Mouse (Mus musculus) fibroblast of lung, adult 2 months (primary cell): ENCODE results near the gene Dctn1.
"Not testable (repeated sequence)": the region's sequence is repeated elsewhere in the genome, so short reads cannot be mapped to it uniquely, and the experiment has no call there.

ENCODE experiments used
- DNase-seq: peaks from one replicate; pipeline ENCODE4 v3.0.0-alpha.2; 2011; ENCODE audit warnings: low read depth

The Dctn1 gene

DNA sequence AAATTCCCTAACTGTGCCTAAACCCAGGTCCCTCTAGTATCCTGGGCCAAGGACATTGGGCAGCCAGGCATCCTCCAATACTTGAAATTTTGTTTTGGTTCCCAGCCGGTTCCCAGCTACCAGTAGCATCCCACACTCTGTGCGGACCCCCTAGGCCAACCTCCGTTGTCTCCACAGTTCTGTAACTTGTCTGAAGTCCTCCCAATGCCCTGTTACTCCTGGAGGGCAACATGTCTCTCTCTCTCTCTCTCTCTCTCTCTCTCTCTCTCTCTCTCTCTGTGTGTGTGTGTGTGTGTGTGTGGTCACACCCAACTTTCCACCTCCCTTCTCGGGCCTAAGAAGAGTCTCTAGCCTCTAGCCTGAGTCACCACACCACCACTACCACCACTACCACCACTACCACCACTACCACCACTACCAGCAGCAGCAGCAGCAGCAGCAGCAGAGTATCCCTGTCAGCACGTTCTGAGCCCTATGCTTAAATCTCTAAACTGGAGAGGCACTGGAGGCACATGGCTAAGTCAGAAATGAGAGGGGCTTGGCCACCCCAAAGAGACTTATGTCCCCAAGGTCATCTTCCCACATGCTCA is 29.3 kb upstream of the Dctn1 start:
- peak; percentile 41 for DNase-seq

DNA sequence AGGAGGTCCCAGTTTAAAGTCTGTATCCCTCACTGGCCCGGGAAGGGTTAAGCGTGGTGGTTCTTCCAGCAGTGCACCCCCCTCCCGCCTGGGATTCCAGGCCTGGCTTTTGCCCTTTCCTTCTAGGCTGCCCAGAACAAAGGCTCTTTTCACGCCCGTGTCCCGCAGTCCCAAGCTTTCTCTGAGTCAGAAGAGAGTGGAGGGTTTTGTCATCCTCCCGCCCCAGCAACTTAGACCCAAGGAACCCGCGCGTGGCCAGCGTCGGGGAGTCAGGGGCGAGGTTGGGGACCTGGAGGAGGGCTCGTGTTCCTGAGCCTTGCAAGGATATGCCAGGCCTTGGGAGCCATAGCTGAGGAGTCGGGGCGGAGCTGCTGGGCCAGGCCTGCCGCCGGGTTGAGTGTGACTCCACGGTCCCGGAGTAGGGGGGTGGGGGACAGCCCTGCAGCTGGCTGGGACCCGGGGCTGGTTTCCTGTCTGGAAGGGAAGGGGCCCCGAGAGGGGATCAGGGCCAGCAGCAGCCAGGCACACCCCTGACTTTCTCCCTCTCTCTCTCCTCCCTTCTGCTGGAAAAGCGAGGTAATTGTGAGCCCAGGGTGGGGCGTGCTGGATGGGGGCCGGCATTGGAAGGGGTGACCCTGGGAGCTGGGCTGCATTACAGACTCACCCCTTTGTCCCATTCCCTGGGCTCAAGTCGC is 28.7 kb upstream of the Dctn1 start:
- peak; percentile 71 for DNase-seq

DNA sequence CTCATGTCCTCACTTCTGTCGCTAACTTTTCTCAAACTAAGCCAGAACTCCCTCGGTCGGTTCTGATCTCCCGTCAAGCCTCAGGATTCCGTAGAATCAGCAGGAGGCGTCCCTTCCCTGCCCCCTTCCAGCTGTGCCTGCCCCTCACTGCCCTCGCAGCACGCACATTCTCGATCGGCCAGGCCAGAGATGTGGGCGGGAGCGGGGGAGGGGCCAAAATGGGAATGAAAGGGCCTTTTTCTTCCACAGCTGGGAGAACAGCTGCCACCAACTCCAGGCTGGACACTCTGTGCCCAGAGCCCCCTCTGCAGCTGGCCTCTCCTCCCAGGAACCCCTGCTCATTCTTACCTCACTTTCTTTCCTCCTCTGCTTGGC is 28.2 kb upstream of the Dctn1 start:
- peak; percentile 88 for DNase-seq

DNA sequence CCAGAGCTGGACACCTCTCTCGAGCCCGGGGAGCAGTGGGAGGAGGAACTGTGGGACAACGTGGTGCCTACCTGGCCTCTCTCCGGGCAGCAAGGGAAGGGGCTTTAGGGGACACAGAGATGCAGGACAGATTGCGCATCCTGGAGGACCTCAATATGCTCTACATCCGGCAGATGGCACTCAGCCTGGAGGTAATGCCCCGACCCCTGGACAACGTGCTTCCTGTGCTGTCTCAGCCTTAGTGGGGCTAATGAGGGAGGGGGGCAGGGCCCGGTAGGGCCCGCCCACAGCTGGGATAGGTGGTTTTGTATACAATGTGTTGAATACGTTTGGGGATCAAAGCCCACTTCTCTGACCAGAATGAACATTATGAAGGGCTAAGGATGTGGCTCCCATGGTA is 27.7 kb upstream of the Dctn1 start:
- DNase-seq, result no peak

DNA sequence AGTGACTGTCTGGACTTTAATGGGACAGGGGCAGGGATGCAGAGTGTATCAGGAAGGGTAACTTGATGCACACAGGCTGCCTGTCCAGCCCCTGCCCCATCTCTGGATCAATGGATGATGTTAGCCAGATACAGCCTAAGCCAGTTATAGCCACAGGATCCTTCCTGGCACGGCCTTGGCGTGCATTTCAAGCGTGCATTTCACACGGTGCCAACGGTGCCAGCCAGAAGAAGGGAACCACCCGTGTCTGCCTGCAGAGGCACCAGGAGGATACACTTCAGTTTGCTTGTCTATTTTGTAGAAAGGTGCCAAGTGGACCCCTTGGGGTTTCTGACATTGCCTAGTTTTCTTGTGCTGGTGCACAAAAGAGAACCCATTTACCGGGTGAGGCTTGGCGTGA is 25.7 kb upstream of the Dctn1 start:
- DNase-seq, result no peak

DNA sequence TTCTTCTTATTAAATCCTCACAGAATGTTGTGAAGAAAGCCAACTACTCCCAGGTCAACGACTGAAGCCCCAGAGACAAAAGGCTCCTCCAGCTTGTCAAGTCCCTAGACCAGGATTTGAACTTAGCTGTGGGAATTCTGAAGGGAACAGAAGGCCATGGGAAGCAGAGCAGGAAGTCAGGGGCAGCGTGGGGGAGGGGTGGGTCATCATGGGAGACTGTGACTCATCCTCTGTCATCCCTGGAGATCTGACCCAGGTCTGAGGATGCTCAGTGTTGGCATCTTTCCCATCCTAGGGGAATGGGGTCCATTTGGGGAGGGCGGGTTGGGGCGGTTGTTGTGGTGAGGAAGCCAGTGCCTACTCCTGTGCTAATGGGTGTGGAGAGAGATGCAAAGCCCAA is 24.1 kb upstream of the Dctn1 start:
- DNase-seq, result no peak

DNA sequence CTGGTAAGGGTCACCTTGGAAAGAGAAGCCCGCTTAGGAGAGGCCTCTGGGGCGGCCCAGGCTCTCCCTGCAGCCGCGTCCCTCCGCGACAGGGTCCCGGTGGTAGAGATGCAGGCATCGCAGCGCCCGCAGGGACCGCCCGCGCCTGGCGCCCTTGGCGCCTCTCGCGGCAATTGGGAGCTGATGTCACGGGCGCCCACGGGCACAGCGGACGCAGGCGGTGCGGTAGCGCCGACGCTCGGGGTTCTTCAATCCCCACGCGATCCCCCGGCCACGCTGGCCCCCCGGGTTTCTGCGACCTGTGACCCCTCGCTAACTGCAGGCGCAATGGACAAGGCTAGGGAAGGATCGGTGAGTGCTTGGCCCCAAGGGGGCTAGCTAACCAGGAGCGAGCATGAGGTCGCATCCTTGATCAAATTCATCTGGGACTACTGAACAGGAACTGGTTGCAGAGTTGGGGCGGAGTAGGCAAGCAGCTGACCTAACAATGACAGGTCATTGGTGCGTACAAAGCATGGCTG is 23.4 kb upstream of the Dctn1 start:
- no peak for DNase-seq

DNA sequence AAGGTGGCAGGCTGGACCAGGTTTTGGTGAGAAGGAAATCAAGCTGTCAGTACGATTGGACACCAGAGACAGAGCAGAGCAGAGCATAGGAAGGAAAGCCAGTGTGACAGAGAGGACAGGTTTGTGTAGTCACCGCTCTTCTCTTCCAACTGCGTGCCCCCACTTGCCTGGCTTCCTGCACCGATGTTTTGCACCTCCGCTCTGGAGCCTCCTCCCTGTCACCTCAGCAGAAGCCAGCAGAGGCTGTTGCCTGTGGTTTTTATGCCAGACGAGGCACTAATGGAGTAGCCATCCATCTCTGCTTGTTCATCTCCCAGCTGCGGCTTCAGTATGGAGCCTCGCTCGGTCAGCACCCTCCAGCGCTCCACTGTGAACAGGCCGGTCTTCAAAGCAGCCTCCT is 22.8 kb upstream of the Dctn1 start:
- no peak for DNase-seq

DNA sequence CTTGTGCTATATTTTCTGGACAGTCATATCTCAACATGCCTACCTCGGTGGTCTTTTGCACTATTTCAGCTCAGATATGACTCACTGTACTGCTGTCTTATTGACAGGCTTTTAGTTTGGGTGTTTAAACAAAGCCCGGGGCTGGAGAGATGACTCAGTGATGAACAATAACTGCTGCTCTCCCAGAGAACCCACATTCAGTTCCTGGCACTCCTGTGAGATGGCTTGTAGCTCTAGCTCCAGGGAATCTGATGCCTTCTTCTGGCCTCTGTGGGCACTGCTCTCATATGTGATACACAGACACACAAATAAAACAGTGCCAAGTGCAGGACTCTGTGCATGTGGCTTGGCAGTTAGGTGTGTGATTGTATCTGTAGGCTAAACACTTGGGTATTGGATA is 20.5 kb upstream of the Dctn1 start:
- no peak for DNase-seq

DNA sequence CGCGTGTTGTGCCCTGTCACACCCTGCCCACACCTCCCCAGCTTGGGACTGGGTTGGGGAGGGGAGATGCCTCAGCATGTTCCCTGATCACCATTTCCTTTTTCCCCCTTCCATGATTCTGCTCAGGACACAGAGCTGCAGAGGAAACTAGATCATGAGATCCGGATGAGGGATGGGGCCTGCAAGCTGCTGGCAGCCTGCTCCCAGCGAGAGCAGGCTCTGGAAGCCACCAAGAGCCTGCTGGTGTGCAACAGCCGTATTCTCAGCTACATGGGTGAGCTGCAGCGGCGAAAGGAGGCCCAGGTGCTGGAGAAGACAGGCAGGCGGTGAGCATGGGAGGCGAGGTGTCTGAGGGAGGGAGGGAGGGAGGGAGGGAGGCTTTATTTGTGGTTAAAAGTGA is 19.9 kb upstream of the Dctn1 start:
- DNase-seq, result no peak

DNA sequence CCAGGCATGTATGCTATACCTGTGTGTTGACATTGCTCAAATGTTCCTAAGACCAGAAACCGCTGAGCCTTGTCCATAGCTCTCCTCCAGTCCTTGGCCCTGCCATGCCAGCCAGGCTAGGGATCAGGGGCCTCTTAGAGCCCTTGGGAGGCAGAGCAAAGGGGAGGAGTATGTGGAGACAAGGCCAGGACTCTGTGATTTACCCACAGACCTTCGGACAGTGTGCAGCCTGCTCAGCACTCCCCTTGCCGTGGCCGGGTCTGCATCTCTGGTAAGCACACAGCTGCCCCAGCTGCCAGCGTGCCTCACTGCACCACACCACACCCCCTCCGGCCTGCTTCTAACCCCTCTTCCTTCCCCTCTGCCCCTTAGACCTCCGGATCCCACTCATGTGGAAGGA is 18.4 kb upstream of the Dctn1 start:
- DNase-seq, result no peak

DNA sequence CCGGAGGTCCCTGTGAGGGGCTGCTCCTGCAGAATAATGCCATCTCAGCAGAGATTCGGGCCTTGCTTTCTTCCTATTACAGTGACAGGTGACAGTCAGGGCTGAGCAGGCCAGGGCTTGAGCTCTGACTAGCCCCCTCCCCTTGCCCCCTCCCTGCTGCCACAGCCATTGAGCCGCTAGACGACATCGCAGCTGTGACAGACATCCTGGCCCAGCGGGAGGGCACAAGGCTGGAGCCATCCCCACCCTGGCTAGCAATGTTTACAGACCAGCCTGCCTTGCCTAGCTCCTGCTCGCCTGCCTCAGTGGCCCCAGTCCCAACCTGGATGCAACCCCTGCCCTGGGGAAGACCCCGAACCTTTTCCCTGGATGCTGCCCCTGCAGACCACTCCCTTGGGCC is 14.0 kb upstream of the Dctn1 start:
- no peak for DNase-seq

DNA sequence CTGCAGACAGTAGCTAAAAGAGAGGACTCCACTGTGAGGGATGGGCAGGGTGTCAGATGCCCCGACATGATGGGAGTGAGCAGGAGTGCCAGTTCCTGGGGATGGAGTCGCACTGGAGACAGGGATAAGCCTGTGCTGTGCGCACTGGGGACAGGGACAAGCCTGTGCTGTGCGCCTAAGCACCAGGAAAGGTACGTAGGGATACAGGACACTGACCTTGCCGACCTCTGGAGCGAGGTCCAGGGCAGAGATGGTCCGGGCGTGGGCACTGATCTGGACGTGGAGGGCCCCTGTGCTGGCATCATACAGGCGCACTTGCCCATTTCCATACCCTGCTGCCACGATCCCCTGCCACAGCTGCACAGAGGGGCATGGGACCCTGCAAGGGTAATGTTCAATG is 12.7 kb upstream of the Dctn1 start:
- no peak for DNase-seq

DNA sequence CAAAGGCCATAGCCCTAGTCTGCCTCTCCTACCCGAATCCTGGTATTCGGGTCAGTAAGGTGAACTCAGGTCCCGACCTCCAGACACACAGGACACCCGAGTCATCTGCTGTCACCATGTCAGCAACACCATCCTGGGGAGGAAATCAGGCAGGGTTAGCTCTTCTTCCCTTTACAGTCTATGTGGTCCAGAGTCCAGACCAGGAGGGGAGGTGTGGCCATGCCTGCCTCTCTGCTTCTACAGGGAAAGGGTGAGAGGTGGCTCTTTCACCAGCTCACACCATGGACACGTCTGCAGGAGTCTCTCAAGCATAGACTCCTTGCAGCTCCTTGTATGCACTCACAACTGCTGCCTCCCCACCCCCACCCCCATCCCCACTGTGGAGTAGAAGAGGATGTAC is 12.2 kb upstream of the Dctn1 start:
- DNase-seq, result no peak

DNA sequence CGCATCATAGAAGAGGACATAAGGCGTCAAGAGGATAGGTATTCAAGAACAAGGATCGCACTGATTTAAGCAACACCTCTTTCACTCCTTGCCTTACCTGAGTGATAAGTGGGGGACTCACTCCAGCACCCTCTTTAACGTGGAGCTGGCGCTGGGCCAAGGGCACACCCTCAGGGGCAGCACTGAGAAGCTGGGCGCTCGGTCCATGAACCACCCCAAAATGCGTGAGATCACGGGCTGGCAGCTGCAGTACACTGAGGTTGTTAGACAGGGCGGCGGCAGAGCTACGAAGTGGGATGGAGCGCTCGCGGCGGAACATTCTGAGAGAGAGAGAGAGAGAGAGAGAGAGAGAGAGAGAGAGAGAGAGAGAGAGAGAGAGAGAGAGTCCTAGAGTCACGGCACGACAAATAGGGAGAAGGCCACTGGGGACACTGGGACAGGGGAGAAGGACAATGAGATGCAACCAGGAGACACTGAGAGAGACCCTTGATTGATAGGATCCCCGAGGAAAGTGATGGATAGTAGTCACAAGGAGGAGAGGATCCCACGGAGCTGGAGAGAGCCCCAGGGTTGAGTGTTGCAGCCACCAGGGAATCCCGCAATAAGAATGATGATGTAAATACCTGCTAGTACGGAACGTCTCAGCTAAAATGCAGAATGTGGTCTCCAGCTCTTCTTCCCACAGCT is 10.0 kb upstream of the Dctn1 start:
- no peak for DNase-seq

DNA sequence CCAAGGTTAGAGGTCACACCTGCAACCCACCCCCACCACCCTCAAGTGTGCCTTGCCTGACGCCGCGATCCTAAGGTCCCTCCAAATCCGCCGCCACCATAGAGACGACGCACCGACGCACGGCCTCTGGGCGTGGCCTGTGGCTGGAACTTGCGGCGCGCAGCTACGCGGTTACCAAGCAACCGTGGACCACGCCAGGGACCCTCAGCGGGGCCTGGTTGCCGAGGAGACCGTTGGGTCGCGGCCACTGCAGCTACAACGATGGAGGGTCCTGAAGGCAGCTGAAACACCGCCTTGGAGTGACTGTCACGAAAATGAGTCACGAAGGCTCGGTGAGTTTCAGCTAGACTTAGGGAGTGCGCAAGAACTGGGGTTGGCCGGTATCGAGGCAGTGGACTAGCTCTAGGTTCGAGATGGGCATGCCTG is 9.4 kb upstream of the Dctn1 start, which contains the start of the genes Wdr54 and 1700003E16Rik:
Gene Wdr54 (minus strand): TSS at position 139 of the 426 bp plus-strand sequence.
Gene 1700003E16Rik (plus strand): TSS at position 146 of the 426 bp plus-strand sequence.
- DNase-seq, result no peak

DNA sequence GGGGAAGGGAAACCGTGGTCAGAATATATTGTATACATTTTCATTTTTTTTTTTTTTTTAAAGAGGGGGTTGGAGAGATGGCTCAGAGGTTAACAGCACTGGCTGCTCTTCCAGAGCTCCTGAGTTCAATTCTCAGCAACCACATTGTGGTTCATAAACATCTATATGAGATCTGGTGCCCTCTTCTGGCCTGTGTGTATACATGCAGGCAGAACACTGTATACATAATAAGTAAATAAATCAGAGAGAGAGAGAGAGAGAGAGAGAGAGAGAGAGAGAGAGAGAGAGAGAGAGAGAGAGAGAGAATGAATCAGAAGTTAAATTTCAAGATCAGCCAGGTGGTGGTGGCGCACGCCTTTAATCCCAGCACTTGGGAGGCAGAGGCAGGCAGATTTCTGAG is 6.3 kb upstream of the Dctn1 start:
- not testable (repeated sequence) for DNase-seq

DNA sequence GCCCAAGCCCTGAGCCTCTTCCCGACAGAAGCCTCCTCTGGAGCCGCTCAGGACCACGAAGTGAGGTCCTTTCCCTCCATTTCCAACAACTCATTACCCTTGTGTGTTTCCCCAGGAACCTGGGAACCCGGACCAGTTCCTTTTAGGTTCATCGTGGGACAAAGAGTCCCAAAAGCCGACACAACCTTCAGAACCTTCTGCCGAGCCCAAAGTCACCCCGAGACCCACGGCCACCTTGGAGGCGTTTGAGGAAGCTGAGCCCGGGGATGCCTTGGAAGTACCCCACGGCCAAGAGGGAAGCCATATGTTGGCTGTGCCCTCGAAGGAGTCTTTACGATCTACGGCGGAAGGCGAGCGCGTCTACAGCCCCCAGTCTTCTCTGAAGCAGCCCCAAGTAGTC is 4.3 kb upstream of the Dctn1 start:
- DNase-seq, result no peak

DNA sequence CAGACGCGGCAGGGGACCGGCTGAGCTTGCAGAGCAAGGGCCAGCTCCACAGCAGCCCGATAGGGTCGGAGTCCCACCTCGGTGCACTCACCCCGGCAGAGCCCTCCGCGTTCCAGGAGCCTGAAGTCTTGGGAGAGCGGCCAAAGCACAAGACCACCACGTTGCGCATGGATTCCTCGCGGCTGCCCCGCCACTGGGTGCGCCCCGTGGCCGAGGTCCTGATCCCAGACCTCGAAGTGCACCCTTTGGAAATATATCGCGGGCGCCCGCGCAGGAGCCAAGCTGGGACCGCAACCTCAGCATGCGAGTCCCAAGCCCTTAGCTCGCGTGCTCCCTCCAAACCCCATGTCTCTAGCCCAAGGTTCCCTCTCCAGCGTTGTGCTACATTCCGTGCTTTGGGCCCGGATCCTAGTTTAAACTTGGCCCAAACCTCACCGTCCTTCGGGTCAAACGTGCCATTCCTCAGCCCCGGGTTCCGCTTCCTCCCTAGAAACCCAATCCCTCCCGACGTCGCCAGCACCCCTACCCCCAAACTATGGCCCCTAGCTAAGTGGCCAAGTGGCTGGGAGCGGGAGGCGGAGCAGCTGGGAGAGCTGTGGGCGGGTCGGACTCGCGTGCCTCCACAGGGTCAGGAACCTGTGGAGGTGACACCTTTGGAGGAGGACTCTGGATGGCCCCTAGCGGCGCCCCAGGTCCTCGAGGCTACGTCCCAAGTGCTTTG is 3.6 kb upstream of the Dctn1 start:
- no peak for DNase-seq

DNA sequence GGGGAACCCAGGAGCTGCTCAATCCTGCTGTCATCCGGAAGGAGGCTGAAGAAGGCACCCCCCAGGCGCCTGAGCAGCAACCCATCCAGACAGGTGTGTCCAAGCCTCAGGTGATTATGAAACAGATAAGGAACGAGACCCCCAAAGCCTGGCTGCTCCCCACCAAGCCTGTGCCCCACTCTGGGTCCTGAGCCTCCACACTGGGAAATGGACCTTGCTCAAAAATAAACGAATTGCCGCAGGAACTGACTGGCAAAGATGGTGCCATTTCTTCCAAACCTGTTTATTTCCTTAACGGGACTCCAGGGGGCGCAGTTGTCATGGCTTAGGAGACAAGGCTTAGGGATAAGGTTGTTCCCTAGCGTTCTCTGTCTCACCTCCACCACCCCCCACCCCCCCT is 3.0 kb upstream of the Dctn1 start:
- DNase-seq, result peak; percentile 27

DNA sequence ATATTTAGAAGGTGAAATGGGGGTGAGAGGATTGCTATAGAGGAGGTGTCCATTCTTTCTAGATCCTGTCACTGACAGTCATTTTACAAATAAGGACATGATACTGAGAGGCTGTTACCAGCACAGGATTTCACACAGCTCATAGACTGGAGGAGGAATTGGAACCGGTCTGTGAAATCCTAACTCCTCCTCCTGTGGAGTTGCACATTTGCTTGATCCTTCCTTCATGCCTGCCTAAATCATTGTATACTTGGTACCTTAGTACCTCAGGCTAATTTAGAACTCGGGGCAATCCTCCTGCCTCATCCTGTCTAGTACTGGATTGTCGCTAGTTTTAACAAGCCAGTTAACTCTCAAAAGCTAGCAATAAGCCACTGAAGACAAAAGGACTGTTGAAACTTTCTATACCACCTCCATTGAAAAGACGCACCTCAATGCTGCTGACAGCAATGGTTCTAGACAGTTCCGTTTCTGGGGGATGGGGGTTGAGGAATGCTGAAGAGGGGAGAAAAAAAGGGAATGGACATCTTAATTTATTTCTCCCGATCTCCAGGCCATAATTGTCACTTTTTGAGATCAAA is 604 bp upstream of the Dctn1 start:
- no peak for DNase-seq

DNA sequence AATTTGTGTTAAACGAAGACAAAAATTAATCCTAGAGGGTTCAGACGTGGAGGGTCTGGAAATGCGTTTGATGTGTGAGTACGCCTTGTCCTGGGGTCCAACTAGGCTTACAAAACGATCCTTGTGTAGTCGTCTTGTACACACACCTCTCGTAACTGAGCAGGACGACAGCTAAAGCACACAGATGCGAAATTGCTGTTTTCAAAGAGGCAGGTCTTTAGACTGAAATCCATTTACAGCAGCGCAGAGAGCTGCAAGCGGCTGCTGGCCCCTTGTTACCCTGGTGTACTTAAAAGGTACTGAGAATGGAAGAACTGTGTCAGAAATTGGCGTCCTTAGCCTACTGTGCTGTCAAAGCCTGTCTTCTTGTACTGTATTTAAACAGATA is 517 bp downstream of the Dctn1 start:
- DNase-seq, result no peak
